ENCODE assay signal across 20 mouse cellular contexts in the genomic region with DNA sequence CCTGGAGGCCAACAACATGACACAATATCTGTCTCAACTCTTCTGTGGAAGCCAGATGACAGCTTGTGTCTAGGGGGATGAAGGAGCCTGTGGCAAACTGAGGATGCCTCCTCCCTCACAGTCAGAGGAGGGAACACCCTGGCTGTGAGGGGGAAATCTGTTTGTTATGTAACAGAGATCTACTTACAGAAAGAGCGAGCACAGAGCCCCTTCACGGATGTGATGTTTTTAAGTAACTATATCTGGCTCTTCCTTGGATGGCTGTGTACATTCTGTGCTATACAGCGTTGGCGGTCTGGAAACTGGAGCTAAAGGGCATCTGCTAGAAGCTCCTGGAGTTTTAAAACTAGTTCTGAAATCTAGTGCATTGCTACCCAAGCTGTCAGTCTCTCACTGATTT.
DNase-seq lines count a peak whose midpoint lies in the region; ATAC-seq and TF ChIP-seq lines count a peak whose summit lies in the region.
"Had no signal": no experiment of that assay in that cellular context is flagged by ENCODE, and none has a peak within 500 bp of the region (broad histone marks: within the 10 kb centered on the region; RNA-seq: fewer than 3 reads in every experiment).

No protein-coding gene starts in this region.

- H3K9ac ChIP-seq in kidney, postnatal 0 days (ENCODE audit: low read depth, low read length), result no peak overlapping the region
- H3K9ac ChIP-seq: embryonic facial prominence, embryonic 15.5 days; heart, embryonic 15.5 days; limb, embryonic 13.5 days; liver, embryonic 15.5 days had no signal

- H3K27me3 ChIP-seq in kidney, postnatal 0 days (ENCODE audit: insufficient read depth, low read length), result no peaks in the 10 kb centered on the region
- H3K27me3 ChIP-seq in kidney, adult 2 months (replicated peaks; ENCODE audit: control insufficient read depth, insufficient read depth, low read length), result no peaks in the 10 kb centered on the region
- H3K27me3 ChIP-seq in limb, embryonic 10.5 days (ENCODE audit: low read depth, poor library complexity, severe bottlenecking), result no peaks in the 10 kb centered on the region
- H3K27me3 ChIP-seq: embryonic facial prominence, embryonic 15.5 days; heart, embryonic 15.5 days; limb, embryonic 13.5 days; liver, embryonic 15.5 days; megakaryocyte, embryonic 14.5 days had no signal

- peak; percentile 40 for DNase-seq in kidney, postnatal 0 days (ENCODE audit: low spot score)
- no peak for DNase-seq in kidney, adult 2 months
- peak; percentile 92 for DNase-seq in brain, adult 2 months (ENCODE audit: low read depth, low spot score)
- peak; percentile 67 to 84 for DNase-seq in left cerebral cortex, adult 18-20 months (ENCODE audit: low spot score in 2 of 2)
- DNase-seq in right cerebral cortex, postnatal 25 days, result peak; percentile 57
- no peak for DNase-seq in limb, embryonic 10.5 days (ENCODE audit: low spot score)
- no peak for DNase-seq in cerebellum, postnatal 4 days (ENCODE audit: low spot score in 2 of 2)
- DNase-seq: adrenal gland, adult 8-10 months; cerebellum, adult 9-10 months; embryo, embryonic 11 days; heart, adult 18-20 months; thymus, postnatal 36 days had no signal

- H3K36me3 ChIP-seq in kidney, postnatal 0 days (ENCODE audit: insufficient read depth, low read length), result no peaks in the 10 kb centered on the region
- no peaks in the 10 kb centered on the region for H3K36me3 ChIP-seq in kidney, adult 2 months (ENCODE audit: control insufficient read depth, insufficient read depth, low read length)
- no peaks in the 10 kb centered on the region for H3K36me3 ChIP-seq in limb, embryonic 10.5 days
- H3K36me3 ChIP-seq: forebrain, embryonic 10.5 days; hindbrain, embryonic 10.5 days had no signal

- H3K9me3 ChIP-seq in kidney, postnatal 0 days (replicated peaks; ENCODE audit: low read length), result no peaks in the 10 kb centered on the region
- H3K9me3 ChIP-seq in limb, embryonic 10.5 days (replicated peaks), result no peaks in the 10 kb centered on the region
- H3K9me3 ChIP-seq: embryonic facial prominence, embryonic 15.5 days; forebrain, embryonic 10.5 days; heart, embryonic 15.5 days; hindbrain, embryonic 10.5 days; limb, embryonic 13.5 days; liver, embryonic 15.5 days had no signal

- no peak overlapping the region for H3K4me2 ChIP-seq in kidney, postnatal 0 days (ENCODE audit: low read length)
- H3K4me2 ChIP-seq: embryonic facial prominence, embryonic 15.5 days; heart, embryonic 15.5 days; limb, embryonic 13.5 days; liver, embryonic 15.5 days had no signal

- no peak for TF ChIP-seq CTCF in kidney, postnatal 0 days (IDR thresholded peaks at IDR 0.05; ENCODE audit: low read depth)
- TF ChIP-seq CTCF in kidney, adult 2 months (conservative IDR thresholded peaks at IDR 0.05; ENCODE audit: insufficient read depth, insufficient read length, low read depth, low read length), result no peak

- no peak for TF ChIP-seq POLR2A in kidney, adult 2 months (IDR thresholded peaks at IDR 0.05; ENCODE audit: low read depth, low read length)

- 55% methylated on average over 4 of the region's 4 CpGs for whole genome bisulfite sequencing in kidney, postnatal 0 days
- WGBS in kidney, adult 2 months, result 79% methylated on average over 4 of the region's 4 CpGs
- WGBS in limb, embryonic 10.5 days, result 75% methylated on average over 4 of the region's 4 CpGs

- no peaks in the 10 kb centered on the region for H3K4me1 ChIP-seq in kidney, postnatal 0 days (replicated peaks; ENCODE audit: insufficient read depth, low read length)
- peaks cover 5% of the 10 kb centered on the region; the same call in 1 of the 2 replicates for H3K4me1 ChIP-seq in kidney, adult 2 months (ENCODE audit: control insufficient read depth, insufficient read depth, low read length)
- peaks cover 12% of the 10 kb centered on the region; the same call in 1 of the 2 replicates for H3K4me1 ChIP-seq in limb, embryonic 10.5 days
- H3K4me1 ChIP-seq: embryonic facial prominence, embryonic 15.5 days had no signal

- ATAC-seq in kidney, postnatal 0 days (replicated peaks; ENCODE audit: low FRiP score, low read depth), result no peak
- ATAC-seq: lung, postnatal 0 days had no signal

- H3K4me3 ChIP-seq in kidney, postnatal 0 days (replicated peaks; ENCODE audit: low read depth, low read length), result no peak overlapping the region
- no peak overlapping the region for H3K4me3 ChIP-seq in kidney, adult 2 months (ENCODE audit: insufficient read depth, low read depth, low read length)
- H3K4me3 ChIP-seq in limb, embryonic 10.5 days, result no peak overlapping the region
- H3K4me3 ChIP-seq: embryonic facial prominence, embryonic 15.5 days; forebrain, embryonic 10.5 days; heart, embryonic 15.5 days; hindbrain, embryonic 10.5 days; limb, embryonic 13.5 days; liver, embryonic 15.5 days; megakaryocyte, embryonic 14.5 days had no signal

- H3K27ac ChIP-seq in kidney, postnatal 0 days, result no peak overlapping the region
- no peak overlapping the region for H3K27ac ChIP-seq in kidney, adult 2 months (ENCODE audit: insufficient read depth, low read depth, low read length)
- no peak overlapping the region for H3K27ac ChIP-seq in limb, embryonic 10.5 days
- H3K27ac ChIP-seq: embryonic facial prominence, embryonic 15.5 days; forebrain, embryonic 10.5 days; heart, embryonic 15.5 days; hindbrain, embryonic 10.5 days; limb, embryonic 13.5 days; liver, embryonic 15.5 days had no signal

Comparison
In these comparisons a context has a peak if more than half of its experiments do, and no peak if none do; other contexts are left out.
1. DNase-seq: peak in kidney, postnatal 0 days (single experiment), brain, adult 2 months (single experiment), left cerebral cortex, adult 18-20 months (2 of 2) and right cerebral cortex, postnatal 25 days (single experiment); none in kidney, adult 2 months (single experiment), limb, embryonic 10.5 days (single experiment) and cerebellum, postnatal 4 days (0 of 2).